Mouse (Mus musculus) cerebellum, adult 2 months (tissue): ENCODE results near the gene Lrrc36.

Experiments used
- CTCF ChIP-seq: fragments of 200-500 bp; IDR thresholded peaks from 2 replicates; pipeline ENCODE4 v1.5.1; 2011; ENCODE audit warnings: low read depth, mild to moderate bottlenecking, control low read depth, low read length, moderate library complexity, borderline replicate concordance; ENCODE audit not compliant: insufficient read depth
- POLR2A ChIP-seq: fragments of 200-500 bp; IDR thresholded peaks from 2 replicates; pipeline ENCODE4 v1.6.1; 2011; ENCODE audit warnings: low read length, control low read depth, borderline replicate concordance; ENCODE audit not compliant: insufficient read depth

GRCm38 (mm10) chr8:105397747-105398146 is 15.6 kb upstream of the Lrrc36 start:
- TF ChIP-seq CTCF = peak; percentile 62; the same call in 1 of the 2 replicates
- no peak for TF ChIP-seq POLR2A
